ENCODE assay signal across 10 mouse cellular contexts in the genomic region with DNA sequence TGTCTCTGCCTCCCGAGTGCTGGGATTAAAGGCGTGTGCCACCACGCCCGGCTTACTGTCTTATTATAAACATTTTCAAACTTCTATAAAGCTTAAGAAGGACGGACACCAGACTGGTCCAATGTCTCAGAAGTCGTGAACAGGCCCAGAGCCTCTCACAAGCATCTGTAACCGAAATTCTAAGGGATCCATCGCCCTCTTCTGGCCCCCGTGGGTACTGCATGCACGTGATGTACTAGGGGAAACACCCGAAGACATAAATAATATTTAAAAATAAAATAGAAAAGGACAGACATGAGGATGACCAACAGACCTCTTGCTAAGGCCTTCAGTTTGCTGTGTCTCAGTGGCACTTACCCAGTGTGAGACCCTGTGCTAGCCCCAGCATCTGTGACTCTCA. TPM values are rescaled to one million over a fixed set of nuclear protein-coding genes. Genes with fewer than 3 reads are reported as not detected.
DNase-seq lines count a peak whose midpoint lies in the region; ATAC-seq and TF ChIP-seq lines count a peak whose summit lies in the region.
"Had no signal": no experiment of that assay in that cellular context is flagged by ENCODE, and none has a peak within 500 bp of the region (broad histone marks: within the 10 kb centered on the region; RNA-seq: fewer than 3 reads in every experiment).

No protein-coding gene starts in this region.

- no peaks in the 10 kb centered on the region for H3K27me3 ChIP-seq in ES-Bruce4 (ENCODE audit: control insufficient read depth, insufficient read depth, low read length, poor library complexity, severe bottlenecking)
- no peaks in the 10 kb centered on the region for H3K27me3 ChIP-seq in small intestine, adult 2 months (ENCODE audit: control insufficient read depth, insufficient read depth, low read length)
- no peaks in the 10 kb centered on the region for H3K27me3 ChIP-seq in midbrain, embryonic 16.5 days (ENCODE audit: control insufficient read depth, insufficient read depth, low read depth, low read length)
- H3K27me3 ChIP-seq: heart, embryonic 12.5 days had no signal

- 83% methylated on average over 11 of the region's 11 CpGs for WGBS in small intestine, adult 2 months
- WGBS in midbrain, embryonic 16.5 days: 86% methylated on average over 11 of the region's 11 CpGs

- peaks cover 10% of the 10 kb centered on the region for H3K9me3 ChIP-seq in ES-Bruce4 (replicated peaks; ENCODE audit: control insufficient read depth, insufficient read depth, low read length, poor library complexity, severe bottlenecking)
- H3K9me3 ChIP-seq in midbrain, embryonic 16.5 days (replicated peaks; ENCODE audit: control insufficient read depth, low read length, poor library complexity, severe bottlenecking): peaks cover 5% of the 10 kb centered on the region; the same call in 1 of the 2 replicates

- no peaks in the 10 kb centered on the region for H3K4me1 ChIP-seq in ES-Bruce4 (ENCODE audit: control insufficient read depth, insufficient read depth, low read length)
- peaks cover 4% of the 10 kb centered on the region; the same call in 1 of the 2 replicates for H3K4me1 ChIP-seq in small intestine, adult 2 months (ENCODE audit: control insufficient read depth, insufficient read depth, insufficient read length, low read length)
- H3K4me1 ChIP-seq in midbrain, embryonic 16.5 days (ENCODE audit: control insufficient read depth, insufficient read depth, low read length): peaks cover 2% of the 10 kb centered on the region; the same call in 1 of the 2 replicates
- H3K4me1 ChIP-seq: heart, embryonic 12.5 days had no signal

- no peaks in the 10 kb centered on the region for H3K36me3 ChIP-seq in ES-Bruce4 (ENCODE audit: control insufficient read depth, insufficient read depth, low read length, poor library complexity, severe bottlenecking)
- H3K36me3 ChIP-seq in small intestine, adult 2 months (ENCODE audit: control insufficient read depth, insufficient read depth, low read length): no peaks in the 10 kb centered on the region
- no peaks in the 10 kb centered on the region for H3K36me3 ChIP-seq in midbrain, embryonic 16.5 days (ENCODE audit: control insufficient read depth, insufficient read depth, low read length)
- H3K36me3 ChIP-seq: heart, embryonic 12.5 days had no signal

- no peak overlapping the region for H3K4me2 ChIP-seq in midbrain, embryonic 16.5 days (ENCODE audit: low read length)
- H3K4me2 ChIP-seq: heart, embryonic 12.5 days had no signal

- ATAC-seq in midbrain, embryonic 16.5 days: no peak

- TF ChIP-seq CTCF in ES-Bruce4 (IDR thresholded peaks at IDR 0.05; ENCODE audit: low read depth, low read length): peak; percentile 64
- peak; percentile 55; the same call in 1 of the 2 replicates for TF ChIP-seq CTCF in small intestine, adult 2 months (IDR thresholded peaks at IDR 0.05; ENCODE audit: extremely low read depth, insufficient read length, insufficient replicate concordance, low read depth, low read length)

- no peak for TF ChIP-seq EP300 in ES-Bruce4 (IDR thresholded peaks at IDR 0.05; ENCODE audit: insufficient read depth, low read depth, low read length)

- no peak overlapping the region for H3K27ac ChIP-seq in ES-Bruce4 (ENCODE audit: insufficient read depth, low read length)
- 0 out of 2 replicates have a peak overlapping the region, but pooled peaks have one; percentile 3 for H3K27ac ChIP-seq in small intestine, adult 2 months (ENCODE audit: insufficient read depth, low read depth, low read length)
- H3K27ac ChIP-seq in midbrain, embryonic 16.5 days (ENCODE audit: low read length): no peak overlapping the region

- no peak overlapping the region for H3K9ac ChIP-seq in ES-Bruce4 (ENCODE audit: low read depth, poor library complexity, severe bottlenecking)
- no peak overlapping the region for H3K9ac ChIP-seq in midbrain, embryonic 16.5 days (ENCODE audit: low read depth, low read length)
- H3K9ac ChIP-seq: heart, embryonic 12.5 days had no signal

- peak; percentile 34 to 41 for DNase-seq in kidney, postnatal 4 days
- no peak for DNase-seq in kidney, adult 11 months
- peak; percentile 15 to 45 for DNase-seq in adrenal gland, postnatal 36 days
- no peak for DNase-seq in gastrocnemius, postnatal 10 days
- no peak for DNase-seq in ovary, postnatal 36 days (ENCODE audit: low spot score)

- no peak for TF ChIP-seq POLR2A in ES-Bruce4 (IDR thresholded peaks at IDR 0.05; ENCODE audit: insufficient read depth, low read length)
- TF ChIP-seq POLR2A in small intestine, adult 2 months (IDR thresholded peaks at IDR 0.05; ENCODE audit: low read depth, low read length): no peak

- H3K4me3 ChIP-seq in ES-Bruce4 (ENCODE audit: low read depth, low read length): no peak overlapping the region
- H3K4me3 ChIP-seq in small intestine, adult 2 months (ENCODE audit: low read depth, low read length): no peak overlapping the region
- H3K4me3 ChIP-seq in midbrain, embryonic 16.5 days (ENCODE audit: low read depth, low read length): no peak overlapping the region
- H3K4me3 ChIP-seq: heart, embryonic 12.5 days; myocyte had no signal

RNA-seq across cellular contexts. Expression of a gene that starts 51.8 kb away (rescaled TPM):
- 87.1 and 90.8 TPM in 2 replicates for polyA plus RNA-seq in ES-Bruce4 (2011; ENCODE audit: insufficient read depth, insufficient read length, low read depth, missing spikeins)
- total RNA-seq in adrenal gland, postnatal 36 days (2021): 10 to 100 TPM; 42.8 to 49.1 TPM
- 20.1 and 38.3 TPM in 2 replicates for polyA plus RNA-seq in small intestine, adult 2 months (2012; rRNA removed)
- total RNA-seq in gastrocnemius, postnatal 10 days (2021): 10 to 100 TPM; 27.1 to 36.2 TPM
- polyA plus RNA-seq in midbrain, embryonic 16.5 days (2015; fragmentation: Nextera tagmentation; extraction: Ambion mirVana): 16.0 and 19.3 TPM in 2 replicates

Comparison
In these comparisons a context has a peak if more than half of its experiments do, and no peak if none do; other contexts are left out.
1. DNase-seq: peak in kidney, postnatal 4 days (2 of 2) and adrenal gland, postnatal 36 days (2 of 2); none in kidney, adult 11 months (single experiment), gastrocnemius, postnatal 10 days (single experiment) and ovary, postnatal 36 days (single experiment).